Mouse (Mus musculus): ENCODE data around the gene Nkapl.
"Not testable (repeated sequence)": the region's sequence is repeated elsewhere in the genome, so short reads cannot be mapped to it uniquely, and the experiment has no call there.

Nkapl gene

GRCm38 (mm10) chr13:21468061-21469019, at the start of gene Nkapl:
TSS of gene Nkapl (minus strand) at chr13:21468509.
- DNase-seq (ENCODE audit: low spot score in 2 of 2): peak; percentile 78 to 80

DNA sequence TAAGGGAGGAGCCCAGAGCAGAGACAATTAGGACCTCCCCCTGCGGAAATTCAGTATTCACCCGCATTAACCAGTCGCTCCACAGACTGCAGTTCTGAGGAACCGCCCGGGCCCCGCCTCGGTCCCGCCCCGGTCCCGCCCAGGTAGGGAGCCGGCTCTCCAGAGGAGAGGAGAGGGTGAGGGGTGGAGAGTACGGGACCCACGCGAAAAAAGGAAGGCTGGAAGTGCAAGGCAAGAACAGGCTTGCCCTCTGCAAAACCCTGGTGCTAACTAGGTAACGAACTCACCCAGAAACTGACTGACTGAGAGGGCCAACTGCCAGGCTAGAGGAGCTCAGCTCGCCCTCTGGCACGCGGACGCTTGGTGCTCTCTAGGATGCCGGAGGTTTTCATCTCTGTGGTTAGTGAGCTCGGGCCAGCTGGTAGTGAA, 37.9 kb upstream of the Nkapl start:
- DNase-seq (ENCODE audit: low spot score in 2 of 2): peak; percentile 75 to 76

- no peak for DNase-seq (ENCODE audit: low spot score in 2 of 2)
Measured at GRCm38 (mm10) chr13:21502296-21502695, 34.0 kb upstream of the Nkapl start.

DNA sequence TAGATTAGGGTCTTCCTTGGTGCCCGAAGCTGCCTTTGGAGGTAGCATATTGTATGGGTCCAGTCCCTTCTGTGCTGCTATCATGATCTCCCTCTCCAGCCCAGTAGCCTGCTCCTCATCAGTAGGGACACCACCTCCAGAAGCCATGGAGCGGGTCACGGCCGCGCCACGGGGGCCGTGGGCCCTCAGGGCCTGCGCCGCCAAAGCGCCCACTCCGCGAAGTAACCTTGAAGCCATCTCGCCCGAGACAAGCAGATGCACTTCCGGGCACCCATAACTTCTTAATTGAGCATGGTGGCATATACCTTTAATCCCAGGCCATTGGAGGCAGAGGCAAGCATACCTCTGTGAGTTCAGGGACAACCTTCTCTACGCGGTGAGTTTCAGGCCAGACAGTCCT, 32.9 kb upstream of the Nkapl start, which contains the start of gene Gm11273:
Gm11273 (minus strand) TSS at position 237 of the 400 bp plus-strand sequence.
- DNase-seq (ENCODE audit: low spot score in 2 of 2): not testable (repeated sequence)

DNA sequence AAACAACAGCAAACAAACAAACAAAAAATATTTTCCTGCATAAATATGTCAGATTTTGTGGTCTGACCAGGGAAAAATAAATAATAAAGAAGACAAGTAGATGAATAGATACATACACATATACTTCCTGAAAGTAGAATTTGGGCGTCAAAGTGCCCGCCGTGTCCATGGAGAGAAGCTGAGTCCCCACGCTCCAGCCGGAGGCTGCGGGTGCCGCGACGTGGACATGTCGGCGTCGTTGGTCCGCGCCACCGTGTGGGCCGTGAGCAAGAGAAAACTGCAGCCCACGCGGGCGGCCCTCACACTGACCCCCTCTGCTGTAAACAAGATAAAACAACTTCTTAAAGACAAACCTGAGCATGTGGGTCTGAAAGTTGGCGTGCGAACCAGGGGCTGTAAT, 26.8 kb upstream of the Nkapl start, which contains the start of gene AK157302:
AK157302 (plus strand) TSS at position 144 of the 400 bp plus-strand sequence.
- no peak for DNase-seq (ENCODE audit: low spot score in 2 of 2)

DNA sequence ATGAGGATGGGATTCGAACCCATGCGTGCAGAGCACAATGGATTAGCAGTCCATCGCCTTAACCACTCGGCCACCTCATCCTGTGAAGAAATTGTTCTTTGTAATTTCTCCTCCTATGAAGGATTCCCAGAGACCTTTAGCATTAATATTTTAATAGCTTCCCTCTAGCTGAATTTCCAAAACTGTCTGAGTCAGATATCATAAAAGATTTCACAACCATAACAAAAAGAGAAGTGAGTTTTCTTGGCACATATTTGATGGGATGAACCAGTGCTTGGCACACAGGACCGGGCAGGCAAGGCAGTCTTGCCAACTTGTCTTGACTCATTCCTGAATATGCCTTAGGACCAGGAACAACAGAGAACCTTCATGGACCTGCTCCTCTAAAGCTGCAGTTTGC, 24.5 kb upstream of the Nkapl start:
- DNase-seq (ENCODE audit: low spot score in 2 of 2): no peak

- no peak for DNase-seq (ENCODE audit: low spot score in 2 of 2)
Measured at GRCm38 (mm10) chr13:21486881-21487280, 18.6 kb upstream of the Nkapl start.

GRCm38 (mm10) chr13:21478759-21479670, 10.7 kb upstream of the Nkapl start, which contains the start of the genes Zkscan4 and Gm10065:
TSS of gene Zkscan4 (plus strand) at chr13:21478907.
TSS of gene Gm10065 (minus strand) at chr13:21479441.
- peak in 1 of 2 experiments; percentile 57 for DNase-seq (ENCODE audit: low spot score in 2 of 2)

- no peak for DNase-seq (ENCODE audit: low spot score in 2 of 2)
Measured at GRCm38 (mm10) chr13:21472427-21472826, 4.1 kb upstream of the Nkapl start.

- no peak for DNase-seq (ENCODE audit: low spot score in 2 of 2)
Measured at GRCm38 (mm10) chr13:21469097-21469496, 788 bp upstream of the Nkapl start.

GRCm38 (mm10) chr13:21467336-21467735, 973 bp downstream of the Nkapl start:
- DNase-seq (ENCODE audit: low spot score in 2 of 2): no peak

GRCm38 (mm10) chr13:21462516-21462915, 5.8 kb downstream of the Nkapl start:
- DNase-seq (ENCODE audit: low spot score in 2 of 2): not testable (repeated sequence)

- no peak for DNase-seq (ENCODE audit: low spot score in 2 of 2)
Measured at GRCm38 (mm10) chr13:21456347-21456746, 12.0 kb downstream of the Nkapl start.

GRCm38 (mm10) chr13:21454133-21454532, 14.2 kb downstream of the Nkapl start:
- DNase-seq (ENCODE audit: low spot score in 2 of 2): no peak

DNA sequence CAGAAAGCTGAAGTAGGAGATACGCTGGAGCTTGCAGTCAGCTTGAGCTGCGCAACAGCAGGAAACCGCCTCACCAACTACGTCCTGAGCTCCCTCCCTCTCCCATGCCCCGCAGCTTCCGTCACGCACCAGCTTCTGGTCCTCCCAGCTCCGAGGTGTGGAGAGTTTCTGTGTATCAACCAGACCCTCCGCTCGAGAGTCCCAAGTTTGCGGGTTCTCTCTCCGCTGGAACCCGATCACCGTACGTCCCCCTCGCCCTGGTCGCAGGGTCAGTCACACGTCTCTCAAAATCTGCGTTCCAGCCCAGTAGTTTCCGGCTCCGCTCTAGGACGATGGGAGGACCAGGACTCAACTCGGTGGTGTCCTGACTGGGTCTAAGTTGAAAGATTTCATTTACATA, 14.9 kb downstream of the Nkapl start, which contains the start of gene Zscan26:
Zscan26 (minus strand) TSS at position 282 of the 400 bp plus-strand sequence.
- DNase-seq (ENCODE audit: low spot score in 2 of 2): peak; percentile 65 to 77

DNA sequence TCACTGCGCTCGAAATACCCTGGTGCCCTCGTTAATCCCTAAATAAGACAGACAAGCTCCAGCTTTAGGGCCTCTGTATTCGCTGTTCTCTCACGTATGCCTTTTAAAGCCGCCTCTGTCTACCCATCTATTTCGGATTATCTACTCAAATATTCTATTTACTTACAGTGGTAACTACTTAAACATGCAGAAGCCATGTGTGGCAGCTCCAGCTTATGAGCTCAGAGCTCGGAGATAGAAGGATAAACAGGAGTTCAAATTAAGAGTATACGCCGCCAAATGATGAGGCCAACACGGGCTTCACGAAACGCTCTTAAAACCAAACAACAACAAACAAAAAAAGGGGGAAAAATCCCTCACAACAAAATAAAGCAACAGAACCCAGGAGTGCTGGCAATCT, 15.3 kb downstream of the Nkapl start:
- no peak for DNase-seq (ENCODE audit: low spot score in 2 of 2)

DNA sequence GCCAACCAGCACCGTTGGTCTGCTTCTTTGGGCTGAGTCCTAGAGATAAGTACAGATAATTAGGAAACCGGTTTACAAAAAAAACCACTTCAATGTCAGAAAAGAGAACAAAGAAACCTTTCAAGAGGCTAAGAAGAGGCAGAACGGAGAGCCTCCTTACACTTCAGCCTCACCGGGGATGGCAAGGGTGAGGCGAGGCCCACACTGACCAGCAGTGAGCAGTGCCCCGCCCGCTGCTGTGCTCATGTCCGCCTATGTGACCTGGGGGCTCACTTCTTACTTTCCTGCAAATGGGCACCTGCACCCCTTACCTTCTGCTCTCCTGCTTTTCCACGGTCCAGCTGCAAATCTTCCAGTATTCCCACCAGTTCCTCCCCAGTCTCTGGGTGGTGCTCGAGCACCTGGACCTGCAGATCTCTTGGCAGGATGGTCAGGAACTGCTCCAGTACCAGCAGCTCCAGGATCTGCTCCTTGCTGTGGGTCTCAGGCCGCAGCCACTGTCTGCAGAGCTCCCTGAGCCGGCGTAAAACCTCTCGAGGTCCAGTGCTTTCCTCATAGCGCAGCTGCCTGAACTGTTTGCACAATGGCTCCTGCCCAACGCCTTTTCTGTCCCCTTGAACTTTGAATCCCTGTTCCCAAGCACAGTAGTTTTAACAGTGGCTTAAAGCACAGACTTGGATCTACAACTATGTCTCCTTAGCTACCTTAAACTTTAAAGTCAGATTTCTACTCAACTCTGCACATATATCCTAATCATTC, 20.3 kb downstream of the Nkapl start:
- DNase-seq (ENCODE audit: low spot score in 2 of 2): no peak

- DNase-seq (ENCODE audit: low spot score in 2 of 2): no peak
Measured at GRCm38 (mm10) chr13:21446796-21447195, 21.5 kb downstream of the Nkapl start.

GRCm38 (mm10) chr13:21441207-21441572, 27.1 kb downstream of the Nkapl start:
- DNase-seq (ENCODE audit: low spot score in 2 of 2): no peak

DNA sequence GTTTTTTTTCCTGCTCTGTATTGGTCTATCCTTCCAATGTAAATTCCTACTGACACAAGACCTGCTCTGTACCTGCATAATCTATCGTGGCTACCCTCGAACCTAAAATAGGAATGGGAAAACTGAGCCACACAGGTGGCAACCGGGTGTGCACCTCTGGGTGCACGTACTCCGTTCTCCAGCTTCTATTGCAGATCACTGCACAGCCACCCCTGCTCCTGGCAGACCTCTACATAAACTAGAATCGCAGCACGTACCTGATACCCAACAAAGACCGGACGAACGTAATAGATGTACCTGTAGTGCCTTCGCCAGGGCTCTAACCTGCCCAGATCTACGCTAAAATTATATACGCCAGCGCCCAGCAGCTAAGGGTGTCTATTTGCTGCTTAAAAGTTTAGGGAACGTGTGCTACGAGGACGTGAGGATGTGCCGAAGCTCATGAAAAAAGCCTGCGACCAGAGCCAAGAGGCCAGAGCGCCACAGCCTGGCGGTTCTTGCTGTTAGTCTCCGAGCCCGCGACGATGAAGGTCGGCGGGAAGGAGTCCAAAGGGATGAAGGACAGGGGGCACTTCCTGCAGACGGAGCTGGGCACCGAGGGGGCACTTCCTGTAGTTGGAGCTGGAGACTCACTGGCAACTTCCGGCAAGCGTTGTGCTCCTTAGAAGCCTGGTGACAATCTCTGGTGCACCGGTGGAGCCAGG, 27.7 kb downstream of the Nkapl start, which contains the start of gene Pgbd1:
Pgbd1 (minus strand) TSS at position 556 of the 704 bp plus-strand sequence.
- peak; percentile 53 to 69 for DNase-seq (ENCODE audit: low spot score in 2 of 2)
